Mouse (Mus musculus) retina, postnatal 7 days (tissue): ENCODE results near the gene Nhlrc3.

Experiments
- DNase-seq: peaks from one replicate; pipeline ENCODE4 v3.0.0-alpha.2; 2012; ENCODE audit warnings: low read depth, low spot score

Gene Nhlrc3

DNA sequence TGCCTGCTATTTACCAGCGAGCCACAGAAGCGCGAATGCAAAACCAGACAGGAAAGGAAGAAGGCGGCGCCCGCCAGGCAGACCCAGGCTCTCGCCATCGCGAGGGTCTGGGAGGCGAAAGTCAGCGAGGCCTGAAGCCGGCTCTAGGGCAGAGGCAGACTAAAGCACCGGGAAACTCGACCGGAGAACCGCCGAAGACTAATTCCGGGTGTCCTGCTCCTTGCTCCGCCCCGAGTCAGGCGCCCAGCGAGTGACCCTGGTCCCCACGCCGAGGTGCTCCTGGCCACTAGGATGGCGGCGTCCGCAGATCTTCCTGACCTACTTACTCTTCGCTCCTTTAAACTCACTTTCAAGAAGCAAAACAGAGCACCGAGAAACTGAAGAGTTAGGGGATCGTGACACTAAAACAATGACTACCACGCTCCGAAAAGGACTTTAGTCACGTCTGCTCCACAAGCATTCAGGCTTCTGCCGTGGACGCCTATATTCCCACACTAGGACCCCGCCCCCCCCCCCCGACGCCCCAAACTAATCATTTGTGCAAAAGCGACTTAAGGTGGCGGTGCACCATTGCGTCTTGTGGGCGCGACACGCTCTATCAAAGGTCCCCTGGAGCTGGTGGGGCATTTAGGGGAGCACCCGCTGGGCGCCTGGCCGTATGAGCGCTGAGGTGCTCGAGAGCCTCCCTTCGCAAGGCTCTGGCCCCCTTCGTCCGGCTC is at the start of gene Nhlrc3, which contains the start of gene Proser1:
Nhlrc3 (minus strand) TSS at position 287 of the 719 bp plus-strand sequence.
Proser1 (plus strand) TSS at position 621 of the 719 bp plus-strand sequence.
- DNase-seq, result peak; percentile 97

DNA sequence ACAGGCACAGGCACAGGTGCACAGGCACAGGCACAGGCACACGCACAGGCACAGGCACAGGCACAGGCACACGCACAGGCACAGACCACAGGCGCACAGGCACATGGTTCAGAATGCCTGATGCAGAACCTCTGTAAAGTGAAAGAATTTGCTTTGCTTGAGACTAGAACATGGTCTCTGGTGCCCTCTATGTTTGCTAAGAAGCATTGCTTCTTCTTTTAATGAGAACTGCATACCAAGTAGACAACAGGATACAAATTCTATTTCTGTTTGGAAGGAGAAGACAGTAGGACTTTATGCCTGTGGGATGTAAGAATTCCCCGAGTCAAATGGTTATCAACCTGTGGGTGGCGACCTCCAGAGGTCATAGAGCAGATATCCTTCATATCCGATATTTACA is 39.3 kb upstream of the Nhlrc3 start:
- no peak for DNase-seq

DNA sequence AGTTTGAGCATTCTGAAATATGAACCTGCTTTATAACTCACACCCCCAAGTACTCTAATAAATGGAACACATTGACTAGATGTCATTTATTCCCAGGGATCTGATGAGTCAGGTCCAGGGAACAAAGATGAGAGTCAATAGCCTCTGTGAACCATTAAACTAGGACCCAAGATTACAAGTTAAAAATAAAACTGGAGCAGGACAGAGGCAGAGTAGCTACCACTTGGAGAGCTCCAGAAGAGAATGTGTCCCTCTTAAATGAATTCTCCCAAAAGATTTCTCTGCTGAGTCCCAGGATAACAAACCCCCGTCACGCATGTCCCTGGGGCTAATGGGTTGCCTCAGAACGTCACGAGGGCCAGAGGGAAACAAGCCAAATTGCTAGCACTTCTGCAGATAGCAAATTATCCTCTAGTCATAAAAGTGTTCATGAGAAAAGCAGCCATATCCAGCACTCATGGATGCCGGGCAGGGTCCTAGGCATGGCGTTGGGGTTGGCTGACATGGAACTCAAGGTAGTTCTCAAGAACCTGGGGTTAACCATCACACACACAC is 35.3 kb upstream of the Nhlrc3 start:
- no peak for DNase-seq

DNA sequence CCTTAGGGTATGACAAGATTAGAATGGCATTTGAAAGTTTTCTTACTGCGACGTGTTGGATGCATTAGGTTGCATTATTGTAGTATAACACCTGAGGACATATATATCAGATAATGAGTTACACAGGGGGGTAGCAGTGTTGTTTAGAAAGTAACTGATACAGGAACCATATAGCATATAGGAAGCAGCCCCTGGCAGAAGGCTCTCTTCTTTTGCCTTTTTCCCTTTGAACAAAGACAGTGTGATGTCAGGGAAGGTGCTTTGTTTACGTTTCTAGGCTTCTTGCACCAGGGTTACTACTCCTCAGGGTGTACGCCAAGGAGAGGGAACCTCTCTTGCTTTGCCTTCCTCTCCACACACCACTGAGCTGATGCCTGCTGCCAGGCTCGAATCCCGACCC is 25.2 kb upstream of the Nhlrc3 start, which contains the start of gene Stoml3:
Stoml3 (plus strand) TSS at position 301 of the 400 bp plus-strand sequence.
- no peak for DNase-seq

DNA sequence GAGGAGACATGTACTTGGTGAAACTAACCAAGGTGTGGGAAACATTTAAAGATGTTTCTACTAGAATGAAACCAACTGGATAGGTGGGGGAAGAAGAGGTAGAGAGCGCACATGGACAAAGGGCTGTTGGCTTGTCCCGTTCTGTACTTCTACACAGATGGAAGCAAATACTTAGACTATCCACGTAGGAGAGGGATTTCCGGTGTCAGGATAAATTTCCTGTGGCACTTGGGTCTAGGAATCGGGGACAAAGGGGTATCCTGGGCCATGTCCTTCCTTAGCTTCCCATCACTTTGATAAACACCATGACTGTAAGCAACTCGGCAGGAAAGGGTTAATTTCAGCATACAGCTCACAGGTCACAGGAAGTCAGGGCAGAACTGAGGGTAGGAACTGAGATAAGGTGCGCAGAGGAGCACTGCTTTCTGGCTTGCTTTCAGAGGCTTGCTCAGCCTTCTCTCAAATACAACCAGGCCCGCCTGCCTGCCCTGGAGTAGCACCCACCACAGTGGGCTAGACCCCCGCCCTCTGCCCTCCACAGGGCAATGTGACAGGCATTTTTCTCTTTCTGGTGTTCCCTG is 24.0 kb upstream of the Nhlrc3 start:
- DNase-seq, result no peak

DNA sequence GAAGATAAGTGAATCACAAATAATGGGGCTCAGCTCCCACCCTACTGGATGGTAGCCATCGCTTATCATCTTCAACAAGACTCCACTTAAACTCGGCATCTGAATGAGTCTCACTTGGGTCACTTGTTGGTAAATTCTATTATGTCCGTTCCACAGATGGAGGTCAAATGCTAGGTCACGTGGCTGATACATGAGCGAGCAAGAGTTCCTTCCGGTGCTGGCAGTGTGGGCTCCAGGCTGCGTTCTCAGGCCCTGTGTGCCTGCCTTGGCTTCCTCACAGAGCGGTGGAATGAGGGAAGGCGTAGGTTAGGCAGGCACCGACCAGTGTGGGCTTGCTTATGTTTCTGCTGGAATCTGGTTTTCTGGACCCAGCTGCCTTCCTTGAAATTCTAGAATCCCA is 23.4 kb upstream of the Nhlrc3 start:
- DNase-seq, result no peak

DNA sequence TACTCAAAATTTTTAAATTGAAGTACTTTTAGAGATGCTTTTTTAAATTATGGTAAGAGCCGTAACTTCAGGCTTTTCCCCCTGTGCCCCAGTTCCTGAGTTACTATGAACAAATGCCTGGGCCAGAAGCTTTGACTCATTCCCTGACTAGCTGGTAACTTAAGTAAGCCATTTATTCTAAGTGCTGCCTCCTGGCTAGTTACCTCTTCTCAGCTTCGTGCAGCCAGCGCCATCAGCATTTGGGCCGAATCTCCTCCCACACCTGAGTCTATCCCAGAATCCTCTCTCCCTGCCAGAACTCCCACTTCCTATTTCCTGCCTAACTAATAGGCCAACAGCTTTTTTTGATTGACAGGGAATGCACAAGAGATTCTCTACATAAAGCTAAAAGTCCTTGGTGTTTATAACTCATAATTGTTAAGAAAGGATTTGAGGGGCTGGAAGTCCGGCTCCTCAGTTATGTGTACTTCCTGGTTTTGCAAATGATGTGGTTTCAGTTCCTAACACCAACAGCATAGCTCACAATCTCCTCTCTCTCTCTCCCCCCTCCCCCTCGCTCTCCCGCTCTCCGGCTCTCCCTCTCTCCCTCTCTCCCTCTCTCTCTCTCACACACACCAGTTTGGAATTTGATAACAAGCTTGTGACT is 20.4 kb upstream of the Nhlrc3 start:
- DNase-seq, result no peak

DNA sequence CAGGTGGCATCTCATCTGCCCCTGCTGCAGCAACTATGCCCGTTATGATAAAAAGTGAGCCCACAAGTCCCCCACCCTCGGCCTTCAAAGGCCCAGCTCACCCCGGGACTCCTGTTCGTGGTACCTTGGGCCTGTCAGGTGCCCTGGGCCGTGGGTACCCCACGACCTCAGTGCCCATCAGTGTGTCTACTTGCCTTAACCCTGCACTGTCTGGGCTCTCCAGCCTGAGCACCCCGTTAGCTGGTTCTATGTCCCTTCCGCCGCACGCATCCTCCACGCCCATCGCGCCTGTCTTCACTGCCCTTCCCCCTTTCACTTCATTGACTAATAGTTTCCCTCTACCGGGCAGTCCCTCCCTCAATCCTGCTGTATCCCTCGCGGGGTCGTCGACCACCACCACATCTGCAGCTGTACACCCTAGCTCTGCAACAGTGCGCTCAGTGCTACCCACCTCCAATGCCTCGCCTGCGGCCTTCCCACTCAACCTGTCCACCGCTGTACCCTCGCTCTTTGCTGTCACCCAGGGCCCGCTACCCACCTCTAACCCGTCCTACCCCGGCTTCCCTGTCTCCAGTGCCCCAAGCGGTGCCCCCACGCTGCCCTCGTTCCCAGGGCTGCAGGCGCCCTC is 15.4 kb upstream of the Nhlrc3 start:
- DNase-seq, result no peak

DNA sequence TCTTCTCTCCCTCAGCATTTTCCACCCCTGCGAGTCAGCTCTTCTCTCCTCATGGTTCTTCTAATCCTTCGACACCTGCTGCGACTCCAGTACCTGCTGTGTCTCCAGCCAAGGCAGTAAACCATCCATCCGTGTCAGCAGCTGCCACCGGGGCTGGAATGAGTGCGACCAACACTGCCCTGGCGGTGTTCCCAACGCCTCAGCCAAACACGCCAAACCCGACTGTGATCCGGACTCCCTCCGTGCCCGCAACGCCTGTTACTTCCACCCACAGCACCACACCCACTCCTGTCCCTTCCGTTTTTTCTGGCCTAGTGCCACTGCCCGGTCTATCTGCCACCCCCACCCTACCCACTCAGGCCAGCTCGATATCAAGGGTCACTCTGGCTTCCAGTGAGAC is 14.3 kb upstream of the Nhlrc3 start:
- no peak for DNase-seq

DNA sequence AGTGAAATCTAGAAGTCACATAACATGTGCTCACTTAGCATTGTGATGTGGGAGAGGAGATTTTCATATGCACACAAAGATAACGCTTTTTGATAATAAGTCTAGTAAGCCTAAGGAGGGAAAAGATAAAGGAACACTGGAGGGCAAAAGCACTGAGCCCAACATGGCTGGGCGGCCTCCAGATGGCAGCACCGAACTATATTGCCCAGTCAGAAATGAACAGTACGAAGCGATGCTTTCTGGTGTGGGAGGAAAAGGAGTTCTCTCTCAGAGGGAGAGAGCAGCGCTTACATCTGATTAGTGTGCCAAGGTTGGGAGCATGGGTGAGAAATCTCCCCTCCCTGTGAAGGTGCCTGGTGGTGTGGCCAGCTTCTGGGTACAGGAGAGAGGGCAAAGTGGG is 12.8 kb upstream of the Nhlrc3 start:
- no peak for DNase-seq

DNA sequence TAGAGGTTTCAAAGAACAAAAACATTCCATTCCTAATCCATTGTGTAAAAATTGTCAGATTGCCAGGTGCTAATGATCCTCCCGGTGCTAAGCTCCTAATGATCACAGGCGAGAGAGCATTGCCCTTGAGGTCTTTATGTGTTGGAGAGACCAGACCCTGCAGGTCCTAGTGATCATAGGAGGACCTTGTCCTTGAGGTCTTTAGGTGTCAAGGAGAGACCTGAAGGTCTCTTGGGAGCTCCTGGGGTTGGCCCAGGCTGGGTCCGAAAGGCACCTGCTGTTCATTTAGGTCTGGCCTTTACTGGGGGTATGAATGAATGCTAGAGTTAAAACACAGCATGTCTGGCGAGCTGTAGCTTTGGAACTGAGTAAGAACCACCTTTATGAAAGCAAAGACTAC is 11.0 kb upstream of the Nhlrc3 start:
- no peak for DNase-seq

DNA sequence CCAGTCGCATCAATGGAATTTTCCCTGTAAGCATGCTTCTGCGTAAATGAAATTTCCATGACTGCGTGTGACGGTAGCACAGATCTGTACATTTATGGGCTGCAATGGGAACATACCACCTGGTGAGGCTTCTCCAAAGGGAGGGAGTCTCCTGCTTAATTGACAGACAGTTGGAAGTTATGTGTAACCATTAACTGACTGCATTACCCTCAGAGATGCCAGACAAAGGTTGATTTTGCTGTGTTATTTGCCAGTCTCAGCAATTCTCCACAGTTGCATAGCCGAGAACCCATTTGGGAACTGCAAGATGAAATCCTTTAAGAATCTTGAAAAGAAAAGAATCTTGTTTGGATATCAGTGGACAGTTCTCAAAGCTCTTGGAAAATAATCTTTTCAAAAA is 8.9 kb upstream of the Nhlrc3 start:
- no peak for DNase-seq

DNA sequence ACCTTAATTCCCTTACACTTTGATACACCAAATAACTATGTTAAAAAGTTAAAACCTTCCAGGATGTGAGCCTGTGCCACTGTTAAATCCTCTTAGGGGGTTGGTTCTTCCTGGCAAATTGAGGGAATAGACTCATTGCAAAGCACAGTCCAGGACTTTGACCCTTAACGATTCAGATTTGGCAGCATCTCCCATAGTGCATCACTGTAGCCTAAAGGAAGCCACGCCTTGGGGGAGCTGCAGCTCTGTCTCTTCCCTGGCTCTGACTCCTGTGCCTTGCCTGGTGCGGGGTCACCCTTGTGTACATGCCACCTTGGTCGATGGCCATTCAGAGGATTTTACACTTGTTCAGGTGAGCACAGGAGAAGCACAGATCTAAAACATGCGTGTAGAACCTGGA is 6.5 kb upstream of the Nhlrc3 start:
- no peak for DNase-seq

DNA sequence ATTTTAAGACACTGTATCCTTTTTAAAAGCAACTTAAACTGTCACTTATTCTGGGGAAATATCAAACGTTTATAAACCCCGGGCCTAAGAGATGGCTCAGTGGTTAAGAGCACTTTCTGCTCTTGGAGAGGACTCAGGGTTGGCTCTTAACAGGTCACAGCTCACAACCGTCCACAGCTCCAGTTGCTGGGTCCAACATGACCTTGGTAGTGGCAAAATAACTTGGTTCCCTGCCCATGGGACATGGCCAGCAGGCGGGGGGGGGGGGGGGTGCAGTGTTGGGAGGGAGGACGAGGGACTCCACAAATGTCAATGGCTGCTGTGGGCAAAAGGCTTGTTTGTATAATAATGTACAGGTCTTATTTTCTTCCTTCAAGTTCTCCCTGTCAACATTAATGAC is 4.2 kb upstream of the Nhlrc3 start:
- DNase-seq, result no peak

DNA sequence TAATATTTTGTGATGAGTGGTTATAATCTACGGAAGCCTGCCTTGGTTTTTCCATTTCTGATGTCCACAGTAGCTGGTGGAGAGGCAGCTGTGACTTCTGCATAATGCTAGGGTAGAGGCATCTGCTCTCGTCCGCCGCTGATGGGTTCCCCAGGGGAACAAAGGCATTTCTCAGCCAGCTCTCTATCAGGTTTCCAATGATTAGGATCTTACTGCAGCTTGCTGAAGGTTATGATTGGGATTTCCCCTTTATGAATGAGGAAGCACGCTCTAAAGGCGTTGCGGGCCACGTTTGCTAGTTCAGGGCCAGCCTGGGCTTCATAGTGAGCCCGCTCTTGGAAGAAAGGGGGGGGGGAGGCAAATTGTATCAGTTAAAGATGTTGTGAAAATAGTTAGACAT is 3.3 kb upstream of the Nhlrc3 start:
- DNase-seq, result no peak

DNA sequence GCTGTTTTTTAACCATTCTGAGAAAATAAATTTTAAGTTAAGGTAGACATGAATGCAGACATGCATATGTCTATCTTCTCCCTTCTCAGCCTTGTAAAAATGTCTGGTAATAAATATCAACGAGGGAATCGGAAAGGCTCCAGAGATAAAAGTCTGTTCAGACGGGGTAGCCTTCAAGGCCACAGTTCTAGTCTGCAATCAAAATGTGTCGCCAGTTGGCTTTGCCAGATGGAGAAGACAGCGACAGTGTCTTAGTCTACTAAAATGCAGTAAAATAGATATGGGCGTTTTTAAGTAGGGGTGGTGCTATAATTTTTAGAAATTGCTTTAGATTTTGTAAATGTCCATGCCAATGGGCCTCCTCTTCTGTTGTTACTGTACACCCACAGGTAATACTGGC is 2.2 kb upstream of the Nhlrc3 start:
- no peak for DNase-seq

DNA sequence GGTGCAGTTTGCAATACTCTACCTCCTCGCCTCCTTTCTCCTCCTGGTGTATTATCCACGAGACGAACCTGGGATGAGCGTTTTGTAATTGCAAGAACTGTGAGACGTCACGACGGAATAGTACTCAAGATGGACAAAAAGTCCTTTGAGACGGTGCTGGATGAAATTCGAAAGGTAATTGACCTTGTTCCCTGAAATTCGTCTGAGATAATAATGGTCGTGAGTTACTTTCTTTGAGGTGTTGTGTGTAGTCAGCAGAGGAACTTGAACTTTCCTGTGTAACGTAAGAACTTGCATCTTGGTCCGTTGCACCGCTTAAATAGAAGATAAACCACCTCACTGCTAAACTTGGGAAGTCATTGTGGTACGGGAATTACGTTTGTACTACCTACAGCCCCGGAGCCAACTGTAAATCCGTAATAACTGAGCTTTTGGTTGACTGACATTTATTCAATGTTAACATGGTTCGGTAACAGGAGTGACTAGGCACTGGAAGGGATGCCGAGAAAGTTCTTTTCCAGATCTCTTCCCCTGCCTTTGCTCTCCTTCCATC is 1.1 kb upstream of the Nhlrc3 start:
- no peak for DNase-seq

DNA sequence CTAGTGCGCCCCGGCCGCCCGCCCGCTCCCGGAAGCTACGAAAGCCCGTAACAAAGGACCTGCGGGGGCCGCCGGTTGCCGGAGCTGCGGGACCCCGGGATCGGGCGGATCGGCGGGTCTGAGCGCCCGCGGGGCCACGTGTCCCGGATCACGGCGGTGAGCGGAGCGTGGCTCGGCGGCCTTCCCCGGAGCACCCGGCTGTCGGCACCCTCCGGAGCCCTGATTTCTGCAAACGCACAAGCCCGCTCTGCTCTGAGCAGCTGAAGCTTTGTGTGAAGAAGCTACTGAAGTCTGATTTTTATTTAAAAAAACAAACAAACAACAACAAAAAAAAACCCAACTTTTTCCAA is 608 bp upstream of the Nhlrc3 start:
- no peak for DNase-seq

DNA sequence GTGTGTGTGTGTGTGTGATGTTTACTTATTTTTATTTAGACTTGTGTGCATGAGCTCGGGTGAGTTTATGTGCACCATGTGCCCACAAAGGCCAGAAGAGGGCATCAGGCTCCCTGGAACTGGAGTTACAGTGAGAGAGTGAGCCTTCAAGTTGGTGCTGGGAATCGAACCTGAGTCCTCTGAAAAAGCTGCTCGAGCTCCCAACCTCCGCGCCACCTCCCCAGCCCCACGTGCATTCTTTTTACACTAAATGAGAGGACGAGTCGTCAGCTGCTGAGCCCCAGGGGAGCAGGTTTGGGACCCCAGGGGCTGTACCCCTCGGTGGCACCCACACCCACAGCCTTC is 459 bp downstream of the Nhlrc3 start:
- DNase-seq, result no peak

DNA sequence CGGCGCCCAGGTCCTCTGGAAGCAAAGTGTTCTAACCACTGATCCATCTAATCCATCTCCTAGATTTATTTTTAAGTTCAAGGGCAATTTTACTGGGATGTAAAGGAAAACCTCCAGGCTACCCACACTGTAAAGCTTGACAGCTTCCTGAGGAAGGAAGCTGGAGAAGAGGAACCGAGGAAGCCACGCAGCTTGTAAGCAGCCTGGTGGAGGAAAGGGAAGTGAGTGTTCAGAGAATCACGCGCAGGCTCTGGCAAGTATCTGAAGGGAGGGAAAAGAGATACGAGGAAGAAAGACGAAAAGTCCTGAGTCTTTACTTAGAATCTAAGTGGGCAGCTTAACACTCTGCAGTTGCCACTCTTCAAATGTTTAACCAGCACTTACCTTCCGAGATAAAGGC is 3.0 kb downstream of the Nhlrc3 start:
- no peak for DNase-seq

DNA sequence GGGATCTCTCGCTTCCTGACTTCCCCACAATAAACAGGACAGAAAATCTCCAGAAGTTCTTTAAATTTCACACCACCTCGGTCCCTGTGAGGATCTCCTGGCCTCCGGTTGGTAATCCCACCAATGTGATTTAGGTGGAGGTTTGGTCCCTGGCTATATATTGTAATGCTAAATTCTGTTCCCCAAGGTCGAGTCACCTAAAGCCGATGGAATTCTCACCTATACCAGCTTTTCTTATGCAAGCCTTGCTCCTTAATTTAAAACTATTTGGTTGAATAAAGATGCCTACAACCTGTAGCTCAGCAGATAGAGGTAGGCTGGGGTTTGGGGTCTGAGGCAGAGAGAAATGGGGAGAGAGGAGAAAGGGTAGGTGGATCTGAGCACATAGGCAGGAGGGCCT is 5.4 kb downstream of the Nhlrc3 start:
- no peak for DNase-seq

DNA sequence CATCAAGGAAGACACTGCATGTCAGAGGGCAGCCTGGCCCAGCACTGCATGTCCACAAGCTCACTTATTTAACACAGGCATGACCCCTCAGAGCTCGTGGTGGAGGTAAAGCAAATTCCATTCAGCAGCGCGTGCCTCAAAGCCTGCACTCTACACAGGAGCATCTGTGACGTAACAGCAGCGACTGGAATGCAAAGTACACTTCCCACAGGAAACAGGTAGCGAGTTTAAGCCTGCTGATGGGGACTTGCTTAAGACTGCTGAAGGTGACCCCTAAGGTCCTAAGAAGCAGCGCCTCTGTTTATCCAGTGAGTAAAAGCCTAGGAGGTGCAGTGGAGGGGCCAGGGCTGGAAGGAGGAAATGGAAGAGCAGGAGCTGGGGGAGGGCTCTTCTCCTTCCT is 8.1 kb downstream of the Nhlrc3 start:
- DNase-seq, result no peak
